Mouse (Mus musculus) brown adipose tissue, adult 24 weeks (tissue): ENCODE results near the gene Kpna2. TPM values are rescaled to one million over a fixed set of nuclear protein-coding genes. Genes with fewer than 3 reads are reported as not detected.
A peak's percentile ranks its signal among the peaks of the same experiment; 100 is the strongest.

Source experiments
- H3K27ac ChIP-seq: fragments of 200-500 bp; replicated peaks from 2 replicates; pipeline ENCODE4 v1.5.1; 2012; ENCODE audit warnings: low read depth, mild to moderate bottlenecking, low read length
- H3K4me1 ChIP-seq: fragments of 200-500 bp; 2 replicates; pipeline ENCODE4 v1.6.1; 2012; ENCODE audit warnings: low read length, mixed read lengths; ENCODE audit not compliant: control insufficient read depth, insufficient read depth, insufficient read length
- H3K4me3 ChIP-seq: fragments of 200-500 bp; 2 replicates; pipeline ENCODE4 v1.5.1; 2012; ENCODE audit warnings: low read depth, mild to moderate bottlenecking, low read length, moderate library complexity; ENCODE audit not compliant: insufficient read depth
- polyA plus RNA-seq: library from polyadenylated mRNA; stranded (reverse); fragments of >200 nt; gene quantifications from 2 replicates; pipeline ENCODE4 v1.2.4, GENCODE M21; 2012; ENCODE audit not compliant: missing spikeins, insufficient read depth, insufficient read length

The Kpna2 gene
- polyA plus RNA-seq, 1 experiment = 11.1 TPM

DNA sequence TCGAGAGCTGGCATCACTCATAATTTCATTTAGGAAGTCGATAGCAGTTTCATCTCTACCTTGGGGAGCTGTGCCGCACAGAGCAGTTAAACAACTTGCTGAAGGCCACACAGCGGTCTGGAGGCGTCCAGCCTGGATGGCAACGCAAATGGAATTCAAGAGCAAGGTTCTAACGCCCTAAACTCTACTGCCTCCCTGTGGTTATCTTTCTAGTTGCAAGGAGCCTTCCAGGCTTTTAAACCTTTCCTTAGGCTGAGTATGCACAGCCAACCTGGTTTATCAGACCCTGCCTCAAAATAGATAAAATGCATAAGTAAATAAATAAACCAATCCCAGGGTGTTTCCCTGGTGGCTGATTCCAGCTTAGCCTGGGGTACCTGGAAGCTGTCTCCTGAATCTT, 18.9 kb downstream of the Kpna2 start:
- Histone ChIP-seq H3K4me1 (peaks cover 8% of the 10 kb centered on the region), H3K27ac (no peak overlapping the region), H3K4me3 (no peak overlapping the region)

- H3K4me3 ChIP-seq = no peak overlapping the region
- peaks cover 10% of the 10 kb centered on the region for H3K4me1 ChIP-seq
- H3K27ac ChIP-seq = peak overlapping the region; percentile 28; the same call in 1 of the 2 replicates
These were observed 23.1 kb downstream of the Kpna2 start for GRCm38 (mm10) chr11:106976194-106976593.

DNA sequence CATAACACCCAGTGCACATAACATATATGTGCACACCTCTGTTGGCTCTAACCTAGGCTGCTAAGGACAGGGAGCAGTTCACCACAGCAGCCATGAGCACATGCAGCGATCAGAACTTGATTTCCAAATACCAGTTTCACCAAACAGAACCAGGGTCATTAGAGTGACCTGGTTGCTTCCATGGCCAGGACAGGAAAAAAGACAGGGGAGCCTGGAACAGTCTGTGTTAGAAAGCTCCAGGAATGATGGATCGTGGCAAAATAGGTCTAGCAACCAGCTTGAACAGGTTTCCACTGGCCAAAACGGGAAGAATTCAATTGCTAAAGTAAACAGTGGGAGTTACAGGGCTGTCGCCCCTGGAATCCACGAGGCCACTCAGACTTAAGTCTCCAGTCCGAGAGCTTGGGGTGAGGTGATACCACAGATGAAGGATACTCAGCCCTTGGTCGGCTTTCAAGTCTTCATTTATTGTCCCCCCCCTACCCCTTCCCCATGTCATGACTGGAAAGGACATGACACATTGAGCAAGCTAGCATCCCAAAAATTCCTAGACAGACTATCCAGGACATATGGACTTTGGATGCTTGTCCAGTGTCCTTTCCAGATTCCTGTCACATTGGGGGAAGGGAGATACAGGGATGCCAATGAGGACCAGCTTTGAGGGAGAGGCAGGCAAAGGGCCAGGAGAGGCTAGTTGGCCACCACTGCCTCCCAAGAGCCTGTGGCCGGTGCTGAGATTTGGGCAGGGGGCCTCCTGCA, 23.7 kb downstream of the Kpna2 start:
- Histone ChIP-seq H3K27ac (peak overlapping the region; percentile 28; the same call in 1 of the 2 replicates), H3K4me3 (no peak overlapping the region), H3K4me1 (peaks cover 10% of the 10 kb centered on the region)

GRCm38 (mm10) chr11:106974440-106974839, 24.9 kb downstream of the Kpna2 start:
- H3K4me1 ChIP-seq = peaks cover 10% of the 10 kb centered on the region
- H3K27ac ChIP-seq = no peak overlapping the region
- no peak overlapping the region for H3K4me3 ChIP-seq

DNA sequence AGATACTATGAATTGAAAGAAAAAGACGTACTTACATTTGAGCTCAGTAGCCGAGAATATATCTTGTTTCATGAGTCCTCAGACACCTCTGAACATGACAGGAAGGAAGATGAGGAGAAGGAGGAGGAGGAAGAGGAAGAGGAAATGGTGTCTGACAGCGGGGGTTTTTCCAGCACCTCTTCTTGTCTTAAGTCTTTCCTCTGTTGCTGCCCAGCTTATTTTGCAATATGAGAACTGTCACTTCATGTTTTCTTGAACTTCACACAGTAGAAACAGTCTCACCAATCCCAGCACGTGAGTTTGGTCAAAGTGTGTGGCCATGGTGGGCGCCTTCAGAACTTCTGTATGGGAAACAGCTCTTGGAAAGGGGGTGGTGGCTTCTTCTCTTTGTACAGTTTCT, 26.3 kb downstream of the Kpna2 start:
- Histone ChIP-seq H3K27ac (no peak overlapping the region), H3K4me1 (peaks cover 10% of the 10 kb centered on the region), H3K4me3 (no peak overlapping the region)

DNA sequence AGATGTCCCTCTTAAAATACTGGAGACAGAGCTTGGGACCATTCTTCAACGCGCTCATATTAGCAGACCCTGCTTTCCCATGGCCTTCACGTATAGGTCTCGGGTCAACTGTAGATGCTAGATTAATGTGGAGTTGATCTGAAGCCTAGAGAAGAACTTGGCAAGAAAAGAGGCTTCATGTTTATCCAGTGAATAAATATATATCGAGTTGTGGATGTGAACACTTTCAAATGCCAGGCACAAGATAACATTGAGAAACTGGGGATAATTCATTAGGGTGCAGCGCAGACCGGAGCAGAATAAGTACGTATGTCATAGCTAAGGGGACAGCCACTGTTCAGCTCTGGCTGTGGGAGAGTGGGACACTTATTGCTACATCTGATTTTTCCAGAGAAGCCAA, 29.5 kb downstream of the Kpna2 start:
- no peak overlapping the region for H3K27ac ChIP-seq
- H3K4me3 ChIP-seq = no peak overlapping the region
- H3K4me1 ChIP-seq = peaks cover 5% of the 10 kb centered on the region; the same call in 1 of the 2 replicates

- H3K27ac ChIP-seq = peak overlapping the region; percentile 67
- no peak overlapping the region for H3K4me3 ChIP-seq
- H3K4me1 ChIP-seq = peaks cover 3% of the 10 kb centered on the region; the same call in 1 of the 2 replicates
These were observed 31.7 kb downstream of the Kpna2 start for GRCm38 (mm10) chr11:106967630-106968029.

- H3K27ac ChIP-seq = no peak overlapping the region
- H3K4me3 ChIP-seq = no peak overlapping the region
- H3K4me1 ChIP-seq = peaks cover 16% of the 10 kb centered on the region
These were observed 33.5 kb downstream of the Kpna2 start for GRCm38 (mm10) chr11:106965881-106966280.

DNA sequence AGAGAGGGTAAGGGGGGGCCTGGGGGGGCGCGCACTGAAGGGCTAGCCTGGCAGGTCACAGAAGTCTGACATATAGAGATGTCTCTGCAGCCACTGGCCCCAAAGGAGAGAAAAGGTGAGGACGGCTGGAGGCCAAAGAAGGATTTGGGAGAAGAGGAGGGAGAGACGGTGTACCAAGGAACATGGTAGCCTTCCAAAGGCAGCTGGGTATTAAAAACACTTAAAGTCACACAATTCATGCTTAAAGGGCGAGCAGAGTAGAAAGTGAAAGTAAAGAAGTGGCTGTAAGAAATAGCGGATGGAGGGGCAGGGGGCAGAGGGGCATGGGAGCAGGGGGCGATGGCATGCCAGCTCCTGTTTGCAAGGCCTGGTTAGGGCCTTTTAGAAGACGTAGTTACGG, 37.0 kb downstream of the Kpna2 start:
- no peak overlapping the region for H3K27ac ChIP-seq
- H3K4me3 ChIP-seq = no peak overlapping the region
- peaks cover 20% of the 10 kb centered on the region for H3K4me1 ChIP-seq

- Histone ChIP-seq H3K4me3 (no peak overlapping the region), H3K27ac (peak overlapping the region; percentile 32), H3K4me1 (peaks cover 22% of the 10 kb centered on the region)
These were observed 37.8 kb downstream of the Kpna2 start for GRCm38 (mm10) chr11:106961471-106962081.

GRCm38 (mm10) chr11:106959121-106959520, 40.2 kb downstream of the Kpna2 start:
- Histone ChIP-seq H3K4me1 (peaks cover 25% of the 10 kb centered on the region), H3K4me3 (no peak overlapping the region), H3K27ac (no peak overlapping the region)

GRCm38 (mm10) chr11:106958407-106959071, 40.8 kb downstream of the Kpna2 start:
- no peak overlapping the region for H3K27ac ChIP-seq
- H3K4me1 ChIP-seq = peaks cover 25% of the 10 kb centered on the region
- no peak overlapping the region for H3K4me3 ChIP-seq

DNA sequence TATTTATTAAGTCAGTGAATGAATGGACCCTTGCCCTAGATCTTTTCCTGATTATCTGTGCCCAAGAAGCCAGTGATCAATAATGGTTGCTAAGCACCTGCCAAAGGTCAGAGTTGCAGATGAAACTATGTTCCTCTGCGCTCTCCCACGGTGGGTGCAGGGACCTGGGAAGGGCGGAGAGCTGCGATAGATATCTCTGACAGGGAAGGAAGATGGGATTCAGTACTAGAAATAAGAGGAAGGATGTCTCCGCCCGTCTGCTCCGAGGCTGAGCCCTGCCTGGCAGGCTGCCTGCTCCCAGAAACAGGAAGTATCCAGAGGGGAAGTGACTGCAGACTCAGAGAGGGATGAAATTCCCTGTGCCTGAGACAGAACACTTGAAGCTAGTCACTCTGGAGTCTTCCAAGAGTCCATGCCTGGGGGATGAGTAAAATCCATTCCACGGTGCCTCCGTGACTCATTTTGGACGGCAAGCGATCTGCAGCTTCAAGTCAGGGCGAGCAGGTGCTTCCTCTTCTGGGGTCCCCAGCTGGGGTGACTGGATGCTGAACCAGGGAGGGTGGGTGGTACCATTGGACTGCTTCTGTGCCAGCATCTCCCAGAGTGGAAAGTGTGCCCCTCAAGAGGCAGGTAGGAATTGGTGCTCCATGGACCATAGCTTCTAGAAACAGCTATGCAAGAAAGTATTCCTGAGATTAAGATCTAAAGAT, 41.9 kb downstream of the Kpna2 start:
- peaks cover 25% of the 10 kb centered on the region for H3K4me1 ChIP-seq
- H3K4me3 ChIP-seq = no peak overlapping the region
- H3K27ac ChIP-seq = peak overlapping the region; percentile 72

GRCm38 (mm10) chr11:106954566-106954965, 44.8 kb downstream of the Kpna2 start:
- Histone ChIP-seq H3K4me1 (peaks cover 12% of the 10 kb centered on the region), H3K27ac (no peak overlapping the region), H3K4me3 (no peak overlapping the region)

DNA sequence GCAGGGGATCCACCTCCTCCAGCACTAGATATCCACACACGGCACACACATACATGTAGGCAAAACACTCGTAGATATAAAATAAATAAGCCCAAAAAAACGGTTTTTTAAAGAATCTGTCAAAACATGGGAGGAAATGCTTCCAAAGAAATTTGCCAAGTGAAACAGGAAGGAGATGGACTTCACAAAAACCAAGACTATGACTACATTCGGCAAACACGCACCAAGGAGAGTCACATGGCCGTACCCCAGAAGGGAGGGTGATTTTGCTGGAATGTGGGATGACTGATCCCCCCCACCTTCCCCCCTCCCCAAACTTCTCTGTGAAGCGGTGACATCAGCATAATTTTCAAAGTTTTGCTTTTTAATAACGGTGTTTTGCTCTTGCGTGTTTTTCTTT, 45.2 kb downstream of the Kpna2 start:
- peaks cover 12% of the 10 kb centered on the region for H3K4me1 ChIP-seq
- no peak overlapping the region for H3K4me3 ChIP-seq
- no peak overlapping the region for H3K27ac ChIP-seq
